Mouse (Mus musculus): ENCODE data around the gene Nlrp9b. TPM values are rescaled to one million over a fixed set of nuclear protein-coding genes. Genes with fewer than 3 reads are reported as not detected.

Nlrp9b gene
- polyA plus RNA-seq, 1 experiment from 2014 or later = not detected

Other genes with a start within 250 kb of the Nlrp9b start
- 58.9 and 60.4 TPM in 2 replicates for gene Nectin2, start 241.0 kb upstream of the Nlrp9b start, polyA plus RNA-seq (2015; fragmentation: Nextera tagmentation; extraction: Ambion mirVana)
- 20.0 and 20.7 TPM in 2 replicates for gene Bcam, start 220.4 kb upstream of the Nlrp9b start, polyA plus RNA-seq (2015; fragmentation: Nextera tagmentation; extraction: Ambion mirVana)
- gene Cblc, start 194.7 kb upstream of the Nlrp9b start, polyA plus RNA-seq (2015; fragmentation: Nextera tagmentation; extraction: Ambion mirVana) = 0.37 TPM in 1 of 2 replicates, not detected in the other
- gene Bcl3, start 168.7 kb upstream of the Nlrp9b start, polyA plus RNA-seq (2015; fragmentation: Nextera tagmentation; extraction: Ambion mirVana) = 0.92 and 1.4 TPM in 2 replicates
- 15.7 and 17.1 TPM in 2 replicates for gene Gm19345, start 139.5 kb upstream of the Nlrp9b start, polyA plus RNA-seq (2015; fragmentation: Nextera tagmentation; extraction: Ambion mirVana)
- 0.92 and 2.0 TPM in 2 replicates for gene Ceacam16, start 130.2 kb upstream of the Nlrp9b start, polyA plus RNA-seq (2015; fragmentation: Nextera tagmentation; extraction: Ambion mirVana)
- gene Ceacam19, start 103.5 kb upstream of the Nlrp9b start, polyA plus RNA-seq (2015; fragmentation: Nextera tagmentation; extraction: Ambion mirVana) = not detected in 2 replicates
- 9.6 and 10.0 TPM in 2 replicates for gene Pvr, start 70.3 kb upstream of the Nlrp9b start, polyA plus RNA-seq (2015; fragmentation: Nextera tagmentation; extraction: Ambion mirVana)
- not detected in 2 replicates for gene Igsf23, start 40.7 kb upstream of the Nlrp9b start, polyA plus RNA-seq (2015; fragmentation: Nextera tagmentation; extraction: Ambion mirVana)
- gene Ceacam20, start 26.1 kb upstream of the Nlrp9b start, polyA plus RNA-seq (2015; fragmentation: Nextera tagmentation; extraction: Ambion mirVana) = not detected in 2 replicates
- not detected in 2 replicates for gene Vmn1r91, start 108.2 kb downstream of the Nlrp9b start, polyA plus RNA-seq (2015; fragmentation: Nextera tagmentation; extraction: Ambion mirVana)
- not detected in 2 replicates for gene Gm16442, start 131.1 kb downstream of the Nlrp9b start, polyA plus RNA-seq (2015; fragmentation: Nextera tagmentation; extraction: Ambion mirVana)
- not detected in 2 replicates for gene Vmn1r93, start 147.6 kb downstream of the Nlrp9b start, polyA plus RNA-seq (2015; fragmentation: Nextera tagmentation; extraction: Ambion mirVana)
- gene Vmn1r94, start 176.9 kb downstream of the Nlrp9b start, polyA plus RNA-seq (2015; fragmentation: Nextera tagmentation; extraction: Ambion mirVana) = not detected in 2 replicates
- gene Vmn1r95, start 202.2 kb downstream of the Nlrp9b start, polyA plus RNA-seq (2015; fragmentation: Nextera tagmentation; extraction: Ambion mirVana) = not detected in 2 replicates
- gene Gm6164, start 214.1 kb downstream of the Nlrp9b start, polyA plus RNA-seq (2015; fragmentation: Nextera tagmentation; extraction: Ambion mirVana) = not detected in 2 replicates
- gene Gm4498, start 242.4 kb downstream of the Nlrp9b start, polyA plus RNA-seq (2015; fragmentation: Nextera tagmentation; extraction: Ambion mirVana) = not detected in 2 replicates

Measured in hindbrain, embryonic 15.5 days (tissue).